15 mouse cellular contexts compared by ENCODE assay signal in genomic region chr11:76484033-76484432, GRCm38 (mm10).
DNase-seq lines count a peak whose midpoint lies in the region; ATAC-seq and TF ChIP-seq lines count a peak whose summit lies in the region.
"Had no signal": no experiment of that assay in that cellular context is flagged by ENCODE, and none has a peak within 500 bp of the region (broad histone marks: within the 10 kb centered on the region; RNA-seq: fewer than 3 reads in every experiment).

No protein-coding gene starts in this region.

- H3K9me3 ChIP-seq in heart, embryonic 16.5 days (replicated peaks; ENCODE audit: control insufficient read depth, low read length) = no peaks in the 10 kb centered on the region
- H3K9me3 ChIP-seq in intestine, embryonic 16.5 days (ENCODE audit: control insufficient read depth, low read length) = no peaks in the 10 kb centered on the region
- H3K9me3 ChIP-seq: G1E; hindbrain, embryonic 12.5 days; midbrain, embryonic 13.5 days; neural tube, embryonic 12.5 days had no signal

- peaks cover 3% of the 10 kb centered on the region; the same call in 1 of the 2 replicates for H3K36me3 ChIP-seq in heart, embryonic 16.5 days (ENCODE audit: control insufficient read depth, insufficient read depth)
- peaks cover 2% of the 10 kb centered on the region; the same call in 1 of the 2 replicates for H3K36me3 ChIP-seq in spleen, adult 2 months (ENCODE audit: control insufficient read depth, insufficient read depth, low read length)
- H3K36me3 ChIP-seq in intestine, embryonic 16.5 days (ENCODE audit: control insufficient read depth, insufficient read depth, low read length) = 0 out of 2 replicates have a peak, but pooled peaks cover 2% of the 10 kb centered on the region
- H3K36me3 ChIP-seq: G1E had no signal

- intact Hi-C loops in heart, postnatal 14 days (cut with DNase I) = no loop called here

- H3K27ac ChIP-seq in heart, embryonic 16.5 days (ENCODE audit: low read length) = peak overlapping the region; percentile 85
- peak overlapping the region; percentile 66; the same call in 1 of the 2 replicates for H3K27ac ChIP-seq in spleen, adult 2 months (ENCODE audit: insufficient read depth, low read length)
- peak overlapping the region; percentile 98 for H3K27ac ChIP-seq in intestine, embryonic 16.5 days (ENCODE audit: low read length)
- H3K27ac ChIP-seq: hindbrain, embryonic 12.5 days; midbrain, embryonic 13.5 days; neural tube, embryonic 12.5 days had no signal

- no peak overlapping the region for H3K4me2 ChIP-seq in heart, embryonic 16.5 days (ENCODE audit: low read depth, low read length)
- 0 out of 2 replicates have a peak overlapping the region, but pooled peaks have one; percentile 1 for H3K4me2 ChIP-seq in intestine, embryonic 16.5 days (ENCODE audit: low read depth, low read length)
- H3K4me2 ChIP-seq: hindbrain, embryonic 12.5 days; midbrain, embryonic 13.5 days; neural tube, embryonic 12.5 days had no signal

- ATAC-seq in heart, embryonic 16.5 days (replicated peaks; ENCODE audit: extremely low read depth, insufficient read depth, low FRiP score) = no peak
- no peak for ATAC-seq in intestine, embryonic 16.5 days
- ATAC-seq: forebrain, embryonic 16.5 days; midbrain, embryonic 13.5 days had no signal

- no peak overlapping the region for H3K9ac ChIP-seq in heart, embryonic 16.5 days (ENCODE audit: low read length)
- peak overlapping the region; percentile 30; the same call in 1 of the 2 replicates for H3K9ac ChIP-seq in intestine, embryonic 16.5 days (ENCODE audit: low read depth, low read length)
- H3K9ac ChIP-seq: hindbrain, embryonic 12.5 days; midbrain, embryonic 13.5 days; neural tube, embryonic 12.5 days had no signal

- no peaks in the 10 kb centered on the region for H3K27me3 ChIP-seq in heart, embryonic 16.5 days (ENCODE audit: control insufficient read depth, insufficient read depth, low read length)
- H3K27me3 ChIP-seq in spleen, adult 2 months (ENCODE audit: control insufficient read depth, insufficient read depth, low read length) = no peaks in the 10 kb centered on the region
- no peaks in the 10 kb centered on the region for H3K27me3 ChIP-seq in intestine, embryonic 16.5 days (replicated peaks; ENCODE audit: control insufficient read depth, insufficient read depth, low read length)
- H3K27me3 ChIP-seq: hindbrain, embryonic 12.5 days; midbrain, embryonic 13.5 days; neural tube, embryonic 12.5 days had no signal

- WGBS in heart, embryonic 16.5 days = 48% methylated on average over 2 of the region's 2 CpGs
- 77% methylated on average over 2 of the region's 2 CpGs for WGBS in spleen, adult 2 months
- WGBS in intestine, embryonic 16.5 days = 64% methylated on average over 2 of the region's 2 CpGs

- no peak for DNase-seq in heart, postnatal 14 days
- DNase-seq in spleen, adult 2 months (ENCODE audit: low read depth in 1 of 2, low spot score in 2 of 2) = no peak
- DNase-seq in spleen, adult 12 weeks (ENCODE audit: low spot score) = no peak
- DNase-seq in cerebellum, adult 11 months = no peak
- no peak for DNase-seq in spleen, postnatal 4 days (ENCODE audit: low spot score in 2 of 2)
- DNase-seq: cerebellum, adult 9-11 months; gastrocnemius, postnatal 14 days; layer of hippocampus, adult 9-11 months had no signal

- no peak for TF ChIP-seq POLR2A in spleen, adult 2 months (IDR thresholded peaks at IDR 0.05; ENCODE audit: low read depth, low read length)

- no peak for TF ChIP-seq CTCF in spleen, adult 2 months (IDR thresholded peaks at IDR 0.05; ENCODE audit: extremely low read depth, insufficient read depth, insufficient read length, insufficient replicate concordance)

- no peak overlapping the region for H3K4me3 ChIP-seq in heart, embryonic 16.5 days (ENCODE audit: low read length)
- no peak overlapping the region for H3K4me3 ChIP-seq in spleen, adult 2 months (ENCODE audit: extremely low read depth, insufficient read depth, insufficient read length)
- H3K4me3 ChIP-seq in intestine, embryonic 16.5 days (ENCODE audit: low read length) = no peak overlapping the region
- H3K4me3 ChIP-seq: hindbrain, embryonic 12.5 days; midbrain, embryonic 13.5 days; neural tube, embryonic 12.5 days had no signal

- H3K4me1 ChIP-seq in heart, embryonic 16.5 days (ENCODE audit: control insufficient read depth, insufficient read depth, low read length) = peaks cover 26% of the 10 kb centered on the region
- H3K4me1 ChIP-seq in spleen, adult 2 months (ENCODE audit: control insufficient read depth, insufficient read depth, insufficient read length) = peaks cover 32% of the 10 kb centered on the region; the same call in 1 of the 2 replicates
- peaks cover 61% of the 10 kb centered on the region for H3K4me1 ChIP-seq in intestine, embryonic 16.5 days (ENCODE audit: control insufficient read depth, insufficient read depth, low read length)
